ENCODE assay signal across 8 mouse cellular contexts in the genomic region with DNA sequence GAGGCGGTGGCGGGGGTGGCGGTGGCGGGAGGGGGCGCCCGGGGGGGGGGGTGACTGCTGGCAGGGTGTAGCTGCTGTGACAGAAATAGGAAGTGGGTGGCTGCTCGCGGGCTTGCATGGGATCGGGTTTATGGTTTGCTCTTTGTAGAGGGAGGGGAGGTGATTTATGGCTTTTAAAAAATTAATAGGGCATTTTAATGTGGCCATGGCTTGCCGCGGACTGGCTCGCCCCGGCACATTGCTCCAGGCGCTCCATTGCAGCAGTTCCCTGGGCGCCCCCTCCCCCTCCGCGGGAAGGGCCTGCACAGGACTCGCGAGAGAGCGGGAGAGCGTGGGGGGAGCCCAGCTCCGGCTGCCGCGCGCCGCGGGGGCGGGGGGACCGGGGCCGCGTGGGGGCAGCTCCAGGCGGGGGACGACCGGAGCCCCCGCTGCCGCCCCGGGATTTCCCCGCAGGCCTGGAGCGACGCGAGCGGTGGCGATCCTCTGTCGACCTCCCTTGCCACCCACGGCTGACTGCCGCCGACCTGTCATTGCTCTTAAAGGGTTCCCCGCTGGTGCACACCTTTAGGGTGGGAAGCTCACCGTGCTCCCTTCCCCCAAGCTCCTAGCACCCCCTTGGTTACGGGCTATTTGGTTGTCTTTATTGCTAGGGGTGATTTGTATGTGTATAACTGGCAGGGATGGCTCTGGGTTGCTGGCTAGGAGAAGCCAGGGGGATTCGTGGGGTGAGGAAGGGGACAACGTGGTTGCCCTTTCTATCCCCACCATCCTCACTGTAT. TPM values are rescaled to one million over a fixed set of nuclear protein-coding genes. Genes with fewer than 3 reads are reported as not detected.
DNase-seq lines count a peak whose midpoint lies in the region; ATAC-seq and TF ChIP-seq lines count a peak whose summit lies in the region.

No protein-coding gene starts in this region.

- H3K27me3 ChIP-seq in embryonic facial prominence, embryonic 13.5 days: no peaks in the 10 kb centered on the region
- H3K27me3 ChIP-seq in heart, embryonic 13.5 days (replicated peaks): no peaks in the 10 kb centered on the region
- H3K27me3 ChIP-seq in kidney, postnatal 0 days (ENCODE audit: insufficient read depth, low read length): no peaks in the 10 kb centered on the region
- no peaks in the 10 kb centered on the region for H3K27me3 ChIP-seq in liver, embryonic 12.5 days (replicated peaks)
- no peaks in the 10 kb centered on the region for H3K27me3 ChIP-seq in stomach, embryonic 16.5 days (ENCODE audit: control insufficient read depth, insufficient read depth, low read length)

- WGBS in embryonic facial prominence, embryonic 13.5 days: under 1% methylated on average over 50 of the region's 52 CpGs
- WGBS in heart, embryonic 13.5 days: under 1% methylated on average over 52 of the region's 52 CpGs
- WGBS in kidney, postnatal 0 days: under 1% methylated on average over 42 of the region's 52 CpGs
- WGBS in liver, embryonic 12.5 days (ENCODE audit: insufficient replicate concordance): under 1% methylated on average over 51 of the region's 52 CpGs
- WGBS in stomach, embryonic 16.5 days: 0% methylated on average over 52 of the region's 52 CpGs

- H3K4me3 ChIP-seq in embryonic facial prominence, embryonic 13.5 days: peak overlapping the region; percentile 86
- peak overlapping the region; percentile 93 for H3K4me3 ChIP-seq in heart, embryonic 13.5 days
- peak overlapping the region; percentile 93 for H3K4me3 ChIP-seq in kidney, postnatal 0 days (replicated peaks; ENCODE audit: low read depth, low read length)
- H3K4me3 ChIP-seq in liver, embryonic 12.5 days: peak overlapping the region; percentile 78
- H3K4me3 ChIP-seq in stomach, embryonic 16.5 days (replicated peaks; ENCODE audit: low read length): peak overlapping the region; percentile 92

- H3K4me2 ChIP-seq in embryonic facial prominence, embryonic 13.5 days: peak overlapping the region; percentile 65
- peak overlapping the region; percentile 75 for H3K4me2 ChIP-seq in heart, embryonic 13.5 days
- H3K4me2 ChIP-seq in kidney, postnatal 0 days (ENCODE audit: low read length): peak overlapping the region; percentile 88
- peak overlapping the region; percentile 99 for H3K4me2 ChIP-seq in liver, embryonic 12.5 days
- H3K4me2 ChIP-seq in stomach, embryonic 16.5 days (ENCODE audit: low read depth, low read length): peak overlapping the region; percentile 70

- peak overlapping the region; percentile 90 for H3K9ac ChIP-seq in embryonic facial prominence, embryonic 13.5 days
- peak overlapping the region; percentile 94 for H3K9ac ChIP-seq in heart, embryonic 13.5 days
- peak overlapping the region; percentile 92 for H3K9ac ChIP-seq in kidney, postnatal 0 days (ENCODE audit: low read depth, low read length)
- peak overlapping the region; percentile 90 for H3K9ac ChIP-seq in liver, embryonic 12.5 days
- H3K9ac ChIP-seq in stomach, embryonic 16.5 days (ENCODE audit: low read length): peak overlapping the region; percentile 90

- H3K27ac ChIP-seq in embryonic facial prominence, embryonic 13.5 days: peak overlapping the region; percentile 94
- H3K27ac ChIP-seq in heart, embryonic 13.5 days (replicated peaks): peak overlapping the region; percentile 96
- H3K27ac ChIP-seq in kidney, postnatal 0 days: peak overlapping the region; percentile 97
- H3K27ac ChIP-seq in liver, embryonic 12.5 days: peak overlapping the region; percentile 89
- H3K27ac ChIP-seq in stomach, embryonic 16.5 days (ENCODE audit: low read length): peak overlapping the region; percentile 96

- H3K4me1 ChIP-seq in embryonic facial prominence, embryonic 13.5 days: peaks cover 28% of the 10 kb centered on the region
- peaks cover 48% of the 10 kb centered on the region for H3K4me1 ChIP-seq in heart, embryonic 13.5 days
- no peaks in the 10 kb centered on the region; the same call in 1 of the 2 replicates for H3K4me1 ChIP-seq in kidney, postnatal 0 days (replicated peaks; ENCODE audit: insufficient read depth, low read length)
- peaks cover 32% of the 10 kb centered on the region for H3K4me1 ChIP-seq in liver, embryonic 12.5 days
- H3K4me1 ChIP-seq in stomach, embryonic 16.5 days (ENCODE audit: control insufficient read depth, insufficient read depth, low read length): peaks cover 11% of the 10 kb centered on the region

- no peaks in the 10 kb centered on the region for H3K36me3 ChIP-seq in embryonic facial prominence, embryonic 13.5 days
- H3K36me3 ChIP-seq in heart, embryonic 13.5 days: no peaks in the 10 kb centered on the region
- no peaks in the 10 kb centered on the region for H3K36me3 ChIP-seq in kidney, postnatal 0 days (ENCODE audit: insufficient read depth, low read length)
- H3K36me3 ChIP-seq in liver, embryonic 12.5 days: no peaks in the 10 kb centered on the region
- no peaks in the 10 kb centered on the region for H3K36me3 ChIP-seq in stomach, embryonic 16.5 days (ENCODE audit: control insufficient read depth, insufficient read depth, low read length)

- peak; percentile 78 for DNase-seq in 3T3-L1 (ENCODE audit: low read depth, low spot score)
- DNase-seq in adrenal gland, adult 8-10 months: peak; percentile 76
- peak; percentile 91 for DNase-seq in kidney, postnatal 0 days (ENCODE audit: low spot score)
- peak; percentile 70 to 78 for DNase-seq in natural killer cell, adult 2 months (ENCODE audit: low spot score in 2 of 2)

- H3K9me3 ChIP-seq in embryonic facial prominence, embryonic 13.5 days: no peaks in the 10 kb centered on the region
- no peaks in the 10 kb centered on the region for H3K9me3 ChIP-seq in heart, embryonic 13.5 days
- H3K9me3 ChIP-seq in kidney, postnatal 0 days (replicated peaks; ENCODE audit: low read length): no peaks in the 10 kb centered on the region
- H3K9me3 ChIP-seq in liver, embryonic 12.5 days (replicated peaks): no peaks in the 10 kb centered on the region
- no peaks in the 10 kb centered on the region for H3K9me3 ChIP-seq in stomach, embryonic 16.5 days (replicated peaks; ENCODE audit: control insufficient read depth, low read length)

- no peak for TF ChIP-seq CTCF in kidney, postnatal 0 days (IDR thresholded peaks at IDR 0.05; ENCODE audit: low read depth)

- no peak for ATAC-seq in embryonic facial prominence, embryonic 13.5 days (ENCODE audit: insufficient number of reproducible peaks, insufficient read depth, low FRiP score, low TSS enrichment, low read depth)
- no peak for ATAC-seq in heart, embryonic 13.5 days (ENCODE audit: extremely low read depth, insufficient number of reproducible peaks, low FRiP score, low TSS enrichment)
- peak; percentile 42 for ATAC-seq in kidney, postnatal 0 days (replicated peaks; ENCODE audit: low FRiP score, low read depth)
- no peak for ATAC-seq in liver, embryonic 12.5 days
- peak; percentile 13; the same call in 1 of the 2 replicates for ATAC-seq in stomach, embryonic 16.5 days (ENCODE audit: insufficient read depth, low FRiP score)

RNA-seq across cellular contexts. Expression of gene Ppp3ca, which starts 1.4 kb away (rescaled TPM):
- total RNA-seq in adrenal gland, adult 8-10 months (2022): 10 to 100 TPM; 42.5 to 52.3 (median 49.2) TPM
- polyA plus RNA-seq in embryonic facial prominence, embryonic 13.5 days (2015; fragmentation: Nextera tagmentation; extraction: Ambion mirVana): 92.4 and 93.2 TPM in 2 replicates
- polyA plus RNA-seq in heart, embryonic 13.5 days (2015; fragmentation: Nextera tagmentation; extraction: Ambion mirVana): 41.9 and 44.2 TPM in 2 replicates
- polyA plus RNA-seq in kidney, postnatal 0 days (2015; fragmentation: Nextera tagmentation; extraction: Ambion mirVana): 60.7 and 66.1 TPM in 2 replicates
- polyA plus RNA-seq in liver, embryonic 12.5 days (2016; fragmentation: Nextera tagmentation; extraction: Ambion mirVana): 25.3 and 27.8 TPM in 2 replicates
- polyA plus RNA-seq in stomach, embryonic 16.5 days (2015; fragmentation: Nextera tagmentation; extraction: Ambion mirVana): 42.8 and 43.3 TPM in 2 replicates

Comparison
In these comparisons a context has a peak if more than half of its experiments do, and no peak if none do; other contexts are left out.
1. ATAC-seq: peak in kidney, postnatal 0 days (single experiment) and stomach, embryonic 16.5 days (single experiment); none in embryonic facial prominence, embryonic 13.5 days (single experiment), heart, embryonic 13.5 days (single experiment) and liver, embryonic 12.5 days (single experiment).
2. Peak in every context shown above with its lines, with median percentiles within 50 percentile points of each other: DNase-seq, H3K27ac ChIP-seq, H3K4me2 ChIP-seq, H3K4me3 ChIP-seq and H3K9ac ChIP-seq.